Mouse (Mus musculus): ENCODE results near the gene Kiss1.

Kiss1 gene

GRCm38 (mm10) chr1:133321267-133321925, at the start of gene Kiss1:
Kiss1 (plus strand) TSS chr1:133321875.
- no peak for DNase-seq (ENCODE audit: extremely low spot score, low read depth, low spot score)

GRCm38 (mm10) chr1:133274163-133274562, 47.5 kb upstream of the Kiss1 start:
- DNase-seq (ENCODE audit: extremely low spot score, low read depth, low spot score), result no peak

GRCm38 (mm10) chr1:133276983-133277382, 44.7 kb upstream of the Kiss1 start:
- DNase-seq (ENCODE audit: extremely low spot score, low read depth, low spot score), result no peak

- DNase-seq (ENCODE audit: extremely low spot score, low read depth, low spot score), result no peak
Observed at GRCm38 (mm10) chr1:133278539-133278938, 43.1 kb upstream of the Kiss1 start.

GRCm38 (mm10) chr1:133278946-133279631, 42.6 kb upstream of the Kiss1 start:
- DNase-seq (ENCODE audit: extremely low spot score, low read depth, low spot score), result no peak

GRCm38 (mm10) chr1:133279632-133280093, 42.0 kb upstream of the Kiss1 start:
- no peak for DNase-seq (ENCODE audit: extremely low spot score, low read depth, low spot score)

GRCm38 (mm10) chr1:133280537-133280936, 41.1 kb upstream of the Kiss1 start:
- DNase-seq (ENCODE audit: extremely low spot score, low read depth, low spot score), result no peak

GRCm38 (mm10) chr1:133285907-133286306, 35.8 kb upstream of the Kiss1 start:
- no peak for DNase-seq (ENCODE audit: extremely low spot score, low read depth, low spot score)

- no peak for DNase-seq (ENCODE audit: extremely low spot score, low read depth, low spot score)
Observed at GRCm38 (mm10) chr1:133287051-133287450, 34.6 kb upstream of the Kiss1 start.

- DNase-seq (ENCODE audit: extremely low spot score, low read depth, low spot score), result no peak
Observed at GRCm38 (mm10) chr1:133287880-133288279, 33.8 kb upstream of the Kiss1 start.

GRCm38 (mm10) chr1:133291888-133292287, 29.8 kb upstream of the Kiss1 start:
- DNase-seq (ENCODE audit: extremely low spot score, low read depth, low spot score), result no peak

- DNase-seq (ENCODE audit: extremely low spot score, low read depth, low spot score), result no peak
Observed at GRCm38 (mm10) chr1:133292608-133293007, 29.1 kb upstream of the Kiss1 start.

- no peak for DNase-seq (ENCODE audit: extremely low spot score, low read depth, low spot score)
Observed at GRCm38 (mm10) chr1:133296376-133296775, 25.3 kb upstream of the Kiss1 start.

- no peak for DNase-seq (ENCODE audit: extremely low spot score, low read depth, low spot score)
Observed at GRCm38 (mm10) chr1:133298816-133299215, 22.9 kb upstream of the Kiss1 start.

GRCm38 (mm10) chr1:133302540-133302939, 19.1 kb upstream of the Kiss1 start:
- DNase-seq (ENCODE audit: extremely low spot score, low read depth, low spot score), result no peak

GRCm38 (mm10) chr1:133306842-133307241, 14.8 kb upstream of the Kiss1 start:
- DNase-seq (ENCODE audit: extremely low spot score, low read depth, low spot score), result peak; percentile 47

- DNase-seq (ENCODE audit: extremely low spot score, low read depth, low spot score), result peak; percentile 37
Observed at GRCm38 (mm10) chr1:133307318-133307717, 14.4 kb upstream of the Kiss1 start.

- no peak for DNase-seq (ENCODE audit: extremely low spot score, low read depth, low spot score)
Observed at GRCm38 (mm10) chr1:133309652-133310267, 11.9 kb upstream of the Kiss1 start, which contains the start of gene Golt1a. Golt1a (plus strand) TSS chr1:133309800.

- DNase-seq (ENCODE audit: extremely low spot score, low read depth, low spot score), result no peak
Observed at GRCm38 (mm10) chr1:133311240-133311639, 10.4 kb upstream of the Kiss1 start.

- DNase-seq (ENCODE audit: extremely low spot score, low read depth, low spot score), result no peak
Observed at GRCm38 (mm10) chr1:133311946-133312345, 9.7 kb upstream of the Kiss1 start.

- DNase-seq (ENCODE audit: extremely low spot score, low read depth, low spot score), result no peak
Observed at GRCm38 (mm10) chr1:133314364-133314763, 7.3 kb upstream of the Kiss1 start.

GRCm38 (mm10) chr1:133315775-133316174, 5.9 kb upstream of the Kiss1 start:
- DNase-seq (ENCODE audit: extremely low spot score, low read depth, low spot score), result no peak
